Mouse (Mus musculus): ENCODE data around the gene Srl.

DNA sequence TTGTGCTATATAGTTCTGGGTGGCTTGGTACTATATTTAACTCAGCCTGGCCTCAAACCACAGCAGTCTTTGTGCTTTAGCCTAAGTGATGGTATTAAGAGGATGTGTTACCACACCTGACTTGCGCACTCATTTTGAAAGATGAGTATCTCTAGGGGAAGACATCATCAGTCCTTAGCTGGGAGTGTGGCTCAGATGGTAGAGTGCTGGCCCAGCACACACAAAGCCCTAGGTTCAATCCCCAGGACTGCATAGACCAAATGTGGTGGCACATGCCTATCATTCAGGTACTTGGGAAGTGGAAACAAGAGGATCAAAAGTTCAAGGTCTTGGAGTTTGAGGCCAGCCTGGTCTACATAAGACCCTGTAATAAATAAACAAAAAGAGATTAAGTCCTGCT lies 38.1 kb downstream of the Srl start:
- TF ChIP-seq CTCF (IDR thresholded peaks at IDR 0.05) (no peak), EP300 (IDR thresholded peaks at IDR 0.05) (no peak)
